Mouse (Mus musculus): ENCODE results near the gene Cdkl4.
A peak's percentile ranks its signal among the peaks of the same experiment; 100 is the strongest.
"Not testable (repeated sequence)": the region's sequence is repeated elsewhere in the genome, so short reads cannot be mapped to it uniquely, and the experiment has no call there.

The Cdkl4 gene

DNA sequence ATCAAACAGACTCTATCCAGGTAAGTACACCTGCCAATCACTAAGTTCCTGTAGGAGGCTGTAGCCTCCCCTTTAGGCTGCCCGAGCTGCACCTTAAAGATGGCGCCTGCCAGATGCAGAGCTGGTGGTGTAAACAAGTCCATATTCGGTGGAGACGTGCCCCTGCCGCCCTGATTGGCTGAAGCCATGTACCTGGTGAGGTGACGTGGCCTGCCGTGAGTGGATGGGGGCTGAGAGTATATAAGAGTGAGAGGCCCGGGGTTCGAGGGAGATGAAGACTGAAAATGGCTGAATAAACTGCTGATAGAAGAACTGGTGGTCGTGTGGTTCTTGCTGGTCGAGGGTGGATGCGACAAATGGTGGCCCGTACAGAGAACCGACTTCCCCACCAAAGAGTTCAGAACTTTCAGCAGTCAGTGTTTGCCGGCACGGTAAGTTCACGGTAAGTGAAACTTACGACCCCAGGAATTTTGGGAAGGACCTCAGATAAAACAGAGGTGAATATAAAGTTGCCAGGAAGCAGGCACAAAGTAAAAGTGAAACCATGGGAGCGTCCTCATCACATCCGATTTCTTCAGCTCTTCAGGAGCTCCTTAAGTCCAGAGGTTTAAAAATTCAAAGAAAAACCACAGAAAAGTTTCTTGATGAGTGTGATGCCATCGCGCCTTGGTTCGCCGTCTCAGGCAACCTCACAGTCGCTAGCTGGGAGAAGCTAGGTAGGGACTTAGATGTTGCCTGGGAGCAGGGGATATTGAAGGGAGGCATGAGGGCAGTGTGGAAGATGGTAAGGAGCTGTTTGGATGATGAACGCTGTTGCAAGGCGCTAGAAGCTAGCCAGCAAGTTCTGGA is 13.6 kb downstream of the Cdkl4 start:
- not testable (repeated sequence) for DNase-seq (ENCODE audit: low spot score)

DNA sequence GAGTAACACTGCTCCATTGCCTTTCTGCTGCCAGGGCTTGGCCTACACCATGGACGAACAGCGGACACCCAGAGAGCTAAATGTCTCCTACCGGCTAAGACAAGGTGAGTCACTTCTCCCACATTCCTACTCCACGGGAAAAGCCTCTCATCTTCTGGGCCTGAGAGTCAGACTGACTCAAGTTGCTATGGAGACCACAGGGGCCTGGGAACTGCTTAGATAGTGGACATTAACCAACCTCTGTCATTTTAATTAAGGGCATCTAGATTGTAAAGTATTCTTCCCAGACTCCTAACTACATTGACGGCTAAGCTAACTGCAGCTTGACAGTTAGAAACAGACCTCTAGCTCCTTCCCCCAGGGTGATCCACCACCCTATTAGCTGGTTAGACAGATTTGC is 14.8 kb downstream of the Cdkl4 start:
- no peak for DNase-seq (ENCODE audit: low spot score)

DNA sequence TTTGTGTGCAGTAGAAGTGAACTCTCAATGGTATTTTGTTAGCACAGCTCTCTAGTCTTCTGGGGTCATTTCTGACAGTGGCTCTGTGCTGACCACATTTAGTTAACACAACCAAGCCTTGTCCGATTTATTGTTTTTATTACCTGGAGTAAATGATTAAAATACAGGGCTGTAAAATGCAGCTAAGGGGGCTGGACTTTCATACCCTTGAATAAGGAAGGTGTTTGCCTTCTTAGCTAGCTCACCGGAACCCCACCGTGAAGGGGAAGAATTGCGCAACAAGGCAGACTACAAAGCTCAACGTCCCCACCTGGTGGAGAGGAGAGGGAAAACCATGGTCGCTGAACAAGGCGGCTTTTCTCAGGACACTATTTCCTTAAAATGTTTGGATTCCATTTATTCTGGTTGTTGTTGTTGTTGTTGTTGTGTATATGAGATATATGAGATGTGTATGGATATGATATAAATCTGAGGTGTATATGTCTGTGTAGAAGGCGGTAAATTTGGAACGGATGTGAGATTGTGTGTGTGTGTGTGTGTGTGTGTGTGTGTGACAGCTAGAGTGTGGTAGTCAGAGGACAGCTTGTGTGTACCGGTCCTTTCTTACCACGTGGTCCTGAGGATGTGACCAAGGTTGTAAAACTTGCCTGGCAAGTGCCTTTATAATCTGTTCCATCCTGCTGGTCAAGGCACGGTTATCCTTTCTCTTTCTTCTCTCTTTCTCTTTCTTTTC is 16.8 kb downstream of the Cdkl4 start:
- DNase-seq (ENCODE audit: low spot score) = peak; percentile 57

DNA sequence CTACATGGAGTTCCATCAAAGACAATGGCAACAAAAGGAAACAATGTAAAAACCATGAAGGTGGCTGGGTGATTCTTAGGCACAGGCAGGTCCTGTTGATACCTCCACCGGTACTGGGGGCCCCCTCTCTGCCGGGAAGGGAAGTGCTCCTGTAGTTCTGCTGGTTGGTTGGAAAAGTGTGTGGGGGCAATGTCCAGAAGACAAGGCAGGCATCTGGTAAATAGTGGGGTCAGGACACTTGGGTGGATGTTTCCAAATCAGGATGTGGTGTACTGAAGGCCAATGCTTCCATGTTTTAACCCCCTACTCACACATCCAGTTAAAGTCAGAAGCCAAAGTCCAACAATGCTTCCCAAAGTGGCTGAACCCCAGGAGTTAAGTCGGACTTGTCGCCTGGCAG is 17.9 kb downstream of the Cdkl4 start:
- no peak for DNase-seq (ENCODE audit: low spot score)

DNA sequence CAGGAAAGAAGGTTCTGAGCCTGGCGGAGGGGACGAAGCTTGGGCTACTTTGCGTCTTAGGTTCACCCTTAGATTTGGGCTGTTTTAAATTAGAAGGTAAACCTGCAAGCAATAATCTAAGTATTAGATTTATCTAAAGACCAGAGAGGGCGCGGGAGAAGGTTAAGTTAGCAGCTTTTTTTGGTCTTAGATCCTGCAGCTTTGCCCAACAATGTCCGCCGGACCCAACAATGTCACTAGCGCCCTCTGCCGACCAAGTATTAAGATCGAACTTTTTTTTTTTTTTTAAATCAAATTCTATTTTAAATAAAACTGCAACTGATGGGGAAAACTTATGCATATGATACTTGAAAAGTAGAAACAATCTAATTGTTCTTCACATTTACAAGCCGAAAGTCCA is 18.6 kb downstream of the Cdkl4 start:
- peak; percentile 27 for DNase-seq (ENCODE audit: low spot score)

DNA sequence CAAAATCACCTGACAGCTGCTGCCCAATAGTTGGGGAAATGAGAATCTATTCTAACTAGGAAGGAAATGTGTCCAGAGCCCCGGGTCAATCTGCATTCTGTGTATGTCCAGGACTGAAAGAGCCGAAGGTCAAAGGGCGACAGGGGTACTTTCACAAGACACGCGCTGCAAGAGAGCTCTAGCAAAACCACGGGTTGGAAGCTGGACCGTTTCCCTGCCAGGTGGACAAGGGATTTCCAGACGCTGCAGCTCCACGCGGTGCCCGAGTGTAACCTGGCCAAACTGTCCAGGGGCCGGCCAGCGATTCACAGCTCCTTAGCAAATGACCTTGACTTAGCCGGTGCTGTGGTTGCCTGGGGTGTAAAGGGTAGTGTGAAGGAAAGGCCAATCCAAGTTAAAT is 19.0 kb downstream of the Cdkl4 start:
- DNase-seq (ENCODE audit: low spot score) = no peak

DNA sequence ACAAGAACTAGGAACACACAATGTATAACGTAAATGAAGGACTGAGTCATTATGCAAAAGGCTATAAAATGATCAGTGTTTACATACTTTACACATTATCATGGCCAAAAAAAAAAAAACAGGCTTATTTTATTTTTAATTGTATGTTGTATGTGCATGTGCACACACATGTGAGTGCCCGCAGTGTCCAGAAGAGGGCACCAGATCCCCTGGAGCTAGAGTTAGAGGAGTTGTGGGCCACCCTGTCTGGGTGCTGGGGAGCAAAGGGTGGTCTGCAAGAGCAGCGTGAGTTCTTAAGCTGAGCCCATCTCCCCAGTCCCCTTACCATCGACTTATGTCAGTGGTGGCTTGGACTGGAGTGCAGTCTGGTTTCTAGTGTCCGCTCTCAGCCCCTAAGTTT is 20.2 kb downstream of the Cdkl4 start:
- DNase-seq (ENCODE audit: low spot score) = no peak

DNA sequence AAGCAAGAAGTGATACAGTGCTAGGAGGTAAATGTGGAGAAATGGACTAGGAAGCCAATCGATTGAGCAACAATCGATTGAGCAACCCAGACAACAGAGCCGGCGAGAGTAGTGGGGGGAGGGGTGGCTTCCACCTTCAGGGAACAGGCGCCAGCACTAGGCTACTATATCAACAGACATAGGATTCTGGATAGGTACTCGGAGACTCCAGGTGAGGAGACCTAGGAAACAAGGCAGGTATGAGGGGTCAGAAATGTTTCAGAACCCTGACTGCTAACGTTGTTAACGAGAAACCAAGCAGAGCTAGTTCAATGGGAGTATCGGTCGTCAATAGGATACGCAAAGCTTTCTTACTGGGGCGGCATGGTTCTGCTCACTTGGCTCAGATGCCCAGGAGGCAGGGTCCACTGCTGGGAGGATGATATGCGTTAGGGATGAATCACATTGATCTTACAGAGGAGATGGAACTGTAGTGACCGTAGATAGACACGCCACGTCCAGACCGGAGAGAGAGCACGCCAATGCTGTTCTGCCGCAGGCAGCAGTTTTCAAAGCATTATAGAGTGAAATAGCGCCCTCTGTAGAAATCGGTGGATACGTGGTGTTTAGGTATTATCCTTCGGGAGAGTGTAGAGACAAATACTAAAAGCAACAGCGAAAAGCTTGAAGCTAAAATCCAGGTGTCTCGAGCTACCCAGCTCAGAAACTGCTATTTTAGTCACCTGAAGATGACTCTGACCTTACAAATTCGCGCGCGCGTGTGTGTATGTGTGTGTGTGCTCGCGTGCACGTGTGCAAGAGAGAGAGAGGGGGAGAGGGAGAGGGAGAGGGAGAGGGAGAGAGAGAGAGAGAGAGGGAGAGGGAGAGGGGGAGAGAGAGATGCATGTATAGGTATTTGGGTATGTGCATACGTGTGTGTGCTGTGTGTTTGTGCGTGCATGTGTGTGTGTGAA is 24.0 kb downstream of the Cdkl4 start:
- peak; percentile 57 for DNase-seq (ENCODE audit: low spot score)

DNA sequence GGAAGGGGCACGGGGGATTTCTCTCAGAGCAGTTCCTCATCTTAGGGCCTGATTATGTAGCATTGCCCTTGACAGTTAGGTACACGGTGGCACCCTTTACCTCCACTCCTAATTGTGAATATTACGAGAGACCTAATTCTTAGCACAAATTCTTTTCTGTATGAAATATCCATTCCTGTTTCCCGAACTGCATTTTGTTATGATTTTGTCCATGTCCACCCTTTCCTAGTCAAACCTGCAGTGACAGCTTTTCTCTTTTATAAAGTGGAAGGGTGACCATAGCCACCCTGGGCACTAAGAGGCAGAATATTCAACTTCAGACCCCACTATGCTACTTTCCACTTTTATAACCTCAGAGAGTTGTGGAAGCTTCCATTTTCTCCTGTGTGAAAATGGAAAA is 25.0 kb downstream of the Cdkl4 start:
- no peak for DNase-seq (ENCODE audit: low spot score)

DNA sequence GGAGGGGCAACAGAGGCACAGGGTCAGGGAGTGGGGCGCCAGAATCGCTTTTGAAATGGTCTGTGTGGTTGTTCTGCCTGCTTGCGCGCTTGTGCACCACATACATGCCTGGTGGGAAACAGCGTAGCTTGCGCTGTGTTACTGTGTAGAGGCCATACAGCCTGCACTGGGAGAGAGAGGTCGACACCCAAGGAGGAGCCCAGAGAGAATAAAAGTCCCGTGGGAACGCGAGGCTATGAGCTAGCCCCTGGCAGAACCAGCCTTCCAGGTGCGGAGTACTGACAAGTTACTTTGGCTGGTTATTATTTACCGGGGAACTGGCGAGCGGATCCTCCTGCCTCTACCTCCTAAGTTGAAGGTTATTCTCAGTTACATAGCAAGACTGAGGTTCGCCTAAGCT is 26.6 kb downstream of the Cdkl4 start:
- no peak for DNase-seq (ENCODE audit: low spot score)

DNA sequence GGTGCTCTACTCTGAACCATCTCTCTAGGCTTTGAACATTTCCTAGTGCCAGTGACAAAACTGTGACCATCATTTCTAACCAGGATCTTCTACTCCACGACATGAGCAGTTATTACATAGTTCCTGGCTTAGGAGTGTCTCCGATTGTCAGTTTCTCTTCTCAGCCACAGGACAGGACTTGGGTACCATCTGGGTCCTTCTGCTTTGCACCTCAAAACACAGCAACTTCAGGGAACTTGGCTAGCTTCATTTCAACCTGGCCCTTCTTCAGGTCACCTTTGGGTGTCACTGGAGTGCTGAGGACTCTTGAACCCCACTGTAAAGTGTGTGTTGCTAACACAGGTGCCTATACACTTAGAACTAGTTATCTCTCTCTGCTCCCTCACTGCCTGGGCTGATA is 30.8 kb downstream of the Cdkl4 start:
- DNase-seq (ENCODE audit: low spot score) = no peak

DNA sequence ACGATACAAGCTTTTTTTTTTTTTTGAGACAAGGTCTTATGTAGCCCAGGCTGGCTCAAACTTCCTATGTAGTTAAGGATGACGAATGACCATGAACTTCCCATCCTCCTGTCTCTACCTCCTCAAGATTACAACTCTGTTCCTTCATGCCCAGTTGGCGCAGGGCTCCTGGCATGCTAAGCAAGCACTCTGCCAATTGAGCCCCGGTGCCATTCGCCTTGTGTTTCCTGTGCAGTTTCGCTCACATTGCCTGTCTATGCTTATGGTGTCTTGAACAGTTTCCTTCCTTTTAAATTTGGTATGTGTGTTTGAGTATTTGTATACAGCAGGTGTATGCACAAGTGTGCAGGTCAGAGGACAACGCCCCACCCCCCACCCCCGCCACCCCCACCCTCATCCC is 31.4 kb downstream of the Cdkl4 start:
- DNase-seq (ENCODE audit: low spot score) = no peak

DNA sequence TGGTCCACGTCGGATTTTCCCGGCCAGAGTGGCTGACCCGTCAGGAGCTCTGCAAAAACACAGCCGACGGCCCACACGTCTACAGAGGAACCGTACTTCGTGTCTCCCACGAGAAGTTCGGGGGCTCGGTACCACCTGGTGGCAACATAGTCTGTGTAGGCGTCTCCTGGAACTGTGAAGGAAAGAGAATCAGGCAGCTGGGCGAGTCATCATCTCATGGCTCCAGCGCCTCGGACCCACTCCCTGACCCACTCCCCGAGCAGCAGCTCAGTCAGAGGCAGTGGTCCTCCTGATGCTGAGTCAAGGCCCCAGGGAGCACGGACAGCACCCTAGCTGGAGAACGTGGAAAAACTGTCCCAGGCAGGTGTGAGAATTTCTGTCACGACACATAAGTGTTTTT is 34.0 kb downstream of the Cdkl4 start:
- no peak for DNase-seq (ENCODE audit: low spot score)

DNA sequence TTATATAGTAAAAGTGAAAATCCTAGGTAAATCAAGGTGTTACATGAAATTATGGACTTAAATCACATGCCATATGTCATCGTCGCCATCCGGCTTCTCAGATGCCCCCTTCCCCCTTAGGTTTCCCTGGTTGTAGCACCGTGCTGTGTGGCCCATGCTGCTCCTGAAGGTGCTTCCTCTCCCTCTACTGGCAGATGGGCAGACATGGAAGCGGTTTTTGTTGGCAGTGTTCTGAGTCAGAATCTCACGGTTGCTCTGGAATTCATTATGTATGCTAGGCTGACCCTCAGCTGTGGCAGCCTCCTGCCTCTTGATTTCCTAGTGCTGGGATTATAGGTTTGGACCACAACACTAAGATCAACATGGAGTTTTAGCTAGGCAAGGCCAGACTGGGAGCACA is 40.5 kb downstream of the Cdkl4 start:
- DNase-seq (ENCODE audit: low spot score) = no peak

DNA sequence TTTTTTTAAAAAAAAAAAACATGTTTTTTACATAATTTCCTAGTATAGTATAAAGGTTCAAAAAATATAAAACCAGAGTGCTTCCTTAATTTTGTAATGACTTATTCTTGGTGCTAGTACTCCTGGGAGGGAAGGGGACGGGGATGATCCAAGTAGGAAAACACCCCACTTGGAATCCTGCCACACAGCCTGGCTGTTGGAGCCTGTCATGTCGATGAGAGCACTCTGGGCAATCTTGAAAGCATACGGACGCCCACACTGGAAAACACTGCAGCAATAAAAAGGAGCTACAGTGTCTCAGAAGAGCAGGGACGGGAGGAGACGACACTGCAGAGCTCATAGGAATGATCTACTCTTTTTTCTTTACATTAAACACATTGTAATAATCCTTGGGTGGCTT is 42.0 kb downstream of the Cdkl4 start:
- DNase-seq (ENCODE audit: low spot score) = no peak

DNA sequence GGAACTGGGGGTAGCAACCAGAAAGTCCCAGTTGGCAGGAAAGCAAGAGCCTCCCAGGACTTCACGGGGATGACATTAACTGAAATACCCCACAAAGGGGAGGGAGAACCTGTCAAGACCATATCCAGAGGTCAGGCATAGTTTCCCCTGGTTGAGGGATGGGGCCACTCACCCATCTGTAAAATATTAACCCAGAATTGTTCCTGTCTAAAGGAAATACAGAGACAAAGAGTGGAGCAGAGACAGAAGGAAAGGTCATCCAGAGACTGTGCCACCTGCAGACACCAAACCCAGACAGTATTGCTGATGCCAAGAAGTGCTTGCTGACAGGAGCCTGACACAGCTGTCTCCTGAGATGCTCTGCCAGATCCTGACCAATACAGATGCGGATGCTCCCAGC is 46.3 kb downstream of the Cdkl4 start:
- not testable (repeated sequence) for DNase-seq (ENCODE audit: low spot score)

DNA sequence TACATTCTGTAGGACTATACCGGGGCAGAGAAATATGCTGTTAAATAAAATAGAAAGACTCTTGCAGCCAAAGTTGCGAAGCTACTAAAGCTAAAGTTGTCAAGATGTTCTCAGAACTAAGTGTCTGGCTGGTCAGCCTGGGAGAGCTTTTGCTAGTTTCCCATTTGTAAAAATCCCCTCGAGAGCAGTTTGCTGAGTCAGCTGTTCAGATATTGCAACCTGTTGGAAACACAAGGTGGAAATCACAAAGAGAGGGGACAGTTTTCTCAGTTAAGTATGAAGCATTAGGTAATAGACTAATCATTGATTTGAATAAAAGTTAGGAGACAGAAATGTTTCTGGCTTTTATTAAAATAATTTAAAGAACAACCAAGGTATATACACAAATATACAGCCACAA is 54.4 kb downstream of the Cdkl4 start:
- no peak for DNase-seq (ENCODE audit: low spot score)

DNA sequence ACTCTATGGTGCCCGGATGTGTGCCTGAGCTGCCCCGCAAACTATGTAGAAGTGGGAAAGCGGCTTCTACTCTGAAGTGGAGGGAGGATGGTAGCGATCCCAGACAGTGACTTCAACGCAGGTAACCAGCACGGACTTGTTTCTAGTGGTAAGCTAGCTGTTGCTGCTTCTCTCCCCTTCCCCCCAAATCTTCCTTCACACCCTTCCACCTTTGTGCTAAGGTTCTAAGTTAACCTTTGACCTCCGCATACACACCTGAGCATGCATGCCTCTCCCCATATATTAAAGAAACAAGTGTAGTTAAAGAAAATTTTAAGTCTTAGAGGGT is 55.4 kb downstream of the Cdkl4 start:
- DNase-seq (ENCODE audit: low spot score) = no peak

DNA sequence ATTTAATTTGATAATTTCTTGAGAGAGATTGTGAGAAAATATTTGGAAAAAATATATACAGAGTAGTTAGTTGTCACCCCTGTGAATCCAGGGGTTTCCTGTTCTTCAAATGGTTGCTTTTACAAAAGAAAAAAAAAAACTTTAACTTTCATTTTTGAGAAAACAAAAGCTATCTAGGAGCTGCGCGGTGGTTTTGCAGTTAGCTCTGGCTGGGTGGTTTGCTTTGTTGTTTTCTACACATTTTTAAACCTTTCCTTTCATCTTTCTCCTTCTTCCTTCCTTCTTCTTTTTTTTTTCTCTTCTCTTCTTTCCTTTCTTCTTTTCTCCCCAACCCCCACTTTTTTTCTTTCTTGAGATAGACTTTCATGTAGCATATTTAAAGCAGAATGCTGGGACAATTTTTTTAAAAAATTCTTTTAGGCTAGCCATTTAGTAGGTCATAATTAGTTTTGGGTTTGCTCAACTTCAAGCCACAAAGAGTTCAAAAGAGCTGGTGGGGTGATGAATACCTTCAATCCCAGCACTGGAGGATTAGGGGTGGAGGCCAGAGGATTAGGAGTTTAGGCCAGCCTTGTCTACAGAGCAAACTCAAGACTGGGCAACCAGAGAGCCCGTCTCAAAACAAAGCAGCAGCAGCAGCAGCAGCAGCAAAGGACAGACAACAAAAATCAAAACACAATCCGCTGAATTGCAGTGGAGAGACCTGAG is 55.9 kb downstream of the Cdkl4 start:
- DNase-seq (ENCODE audit: low spot score) = no peak

DNA sequence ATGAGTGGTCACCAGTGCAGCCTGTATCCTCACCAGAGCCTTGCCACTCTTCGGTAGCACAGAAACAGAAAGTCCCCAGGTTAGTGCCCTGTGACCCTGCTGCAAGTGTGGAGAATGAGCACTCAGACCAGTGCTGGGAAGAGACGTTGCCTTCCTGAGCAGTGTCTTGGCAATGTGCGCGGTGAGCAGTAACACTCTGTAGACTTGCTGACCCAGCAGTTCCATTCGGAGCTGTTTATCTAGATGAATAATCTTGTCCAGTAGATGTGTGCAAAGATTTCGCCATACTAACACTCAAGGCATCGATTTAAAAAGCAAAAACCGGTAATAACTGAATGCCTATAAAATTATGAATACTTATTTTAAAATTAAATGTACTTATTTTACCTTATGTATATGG is 57.1 kb downstream of the Cdkl4 start:
- DNase-seq (ENCODE audit: low spot score) = no peak

DNA sequence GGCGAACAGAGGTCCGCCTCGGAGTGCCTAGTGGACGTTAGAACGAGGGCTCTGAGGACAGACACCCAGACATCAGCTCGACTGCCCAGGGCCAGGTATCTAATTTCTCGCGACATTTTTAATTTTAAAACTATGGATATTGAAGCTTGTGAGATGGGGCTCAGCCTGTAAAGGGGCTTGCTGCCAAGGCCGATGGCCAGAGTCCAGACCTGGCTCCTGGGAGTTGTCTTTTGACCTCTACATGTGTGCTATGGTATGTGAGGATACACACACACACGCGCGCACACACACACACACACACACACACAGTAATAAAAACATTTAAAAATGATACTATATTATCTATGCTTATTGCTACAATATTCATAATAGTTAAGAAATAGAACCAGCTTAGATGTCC is 58.8 kb downstream of the Cdkl4 start:
- DNase-seq (ENCODE audit: low spot score) = no peak

DNA sequence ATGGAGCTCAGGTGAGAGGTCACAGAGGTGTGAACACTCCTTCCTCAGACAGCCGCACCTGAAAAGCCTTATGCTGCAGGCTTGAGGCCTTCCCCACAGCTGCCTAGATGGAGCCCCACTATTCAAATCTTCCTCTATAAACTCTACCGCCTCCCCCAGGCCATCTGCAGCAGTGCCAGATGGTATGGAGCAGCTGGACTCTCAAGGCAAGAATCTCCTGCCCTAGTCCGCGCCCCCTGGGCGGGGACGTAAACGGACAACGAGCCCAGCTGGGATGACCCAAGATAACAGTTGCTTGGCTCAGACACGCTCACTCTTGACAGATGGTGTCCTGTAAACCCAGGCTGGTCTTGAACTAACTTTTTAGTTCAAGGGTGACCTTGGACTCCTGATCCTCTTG is 60.4 kb downstream of the Cdkl4 start:
- DNase-seq (ENCODE audit: low spot score) = no peak

All from ovary, postnatal 36 days (tissue).